Mouse (Mus musculus): Measurements from ENCODE around the gene Tex50. TPM values are rescaled to one million over a fixed set of nuclear protein-coding genes. Genes with fewer than 3 reads are reported as not detected.
"Not testable (repeated sequence)": the region's sequence is repeated elsewhere in the genome, so short reads cannot be mapped to it uniquely, and the experiment has no call there.

The Tex50 gene
- not detected in 2 replicates for polyA plus RNA-seq (2015; fragmentation: Nextera tagmentation; extraction: Ambion mirVana)

GRCm38 (mm10) chr1:161159214-161159613 is at the start of gene Tex50:
TSS of gene Tex50 (minus strand) at chr1:161159314.
- DNase-seq (ENCODE audit: low spot score): no peak

- DNase-seq (ENCODE audit: low spot score): no peak
Observed at GRCm38 (mm10) chr1:161199856-161200255, 40.7 kb upstream of the Tex50 start.

GRCm38 (mm10) chr1:161196364-161196763 is 37.2 kb upstream of the Tex50 start:
- peak; percentile 3 for DNase-seq (ENCODE audit: low spot score)

GRCm38 (mm10) chr1:161195541-161196351 is 36.6 kb upstream of the Tex50 start:
- peak; percentile 83 for DNase-seq (ENCODE audit: low spot score)

GRCm38 (mm10) chr1:161190253-161190910 is 31.3 kb upstream of the Tex50 start:
- DNase-seq (ENCODE audit: low spot score): no peak

GRCm38 (mm10) chr1:161185431-161185830 is 26.3 kb upstream of the Tex50 start:
- DNase-seq (ENCODE audit: low spot score): no peak

- DNase-seq (ENCODE audit: low spot score): no peak
Observed at GRCm38 (mm10) chr1:161183677-161184076, 24.6 kb upstream of the Tex50 start.

- DNase-seq (ENCODE audit: low spot score): no peak
Observed at GRCm38 (mm10) chr1:161182386-161182785, 23.3 kb upstream of the Tex50 start.

- peak; percentile 74 for DNase-seq (ENCODE audit: low spot score)
Observed at GRCm38 (mm10) chr1:161180674-161181073, 21.6 kb upstream of the Tex50 start.

GRCm38 (mm10) chr1:161170651-161171050 is 11.5 kb upstream of the Tex50 start:
- DNase-seq (ENCODE audit: low spot score): peak; percentile 81

- no peak for DNase-seq (ENCODE audit: low spot score)
Observed at GRCm38 (mm10) chr1:161160266-161160665, 1.2 kb upstream of the Tex50 start.

- DNase-seq (ENCODE audit: low spot score): peak; percentile 9
Observed at GRCm38 (mm10) chr1:161156546-161156945, 2.6 kb downstream of the Tex50 start.

GRCm38 (mm10) chr1:161151098-161151497 is 8.0 kb downstream of the Tex50 start:
- DNase-seq (ENCODE audit: low spot score): no peak

GRCm38 (mm10) chr1:161147888-161148287 is 11.2 kb downstream of the Tex50 start:
- no peak for DNase-seq (ENCODE audit: low spot score)

- not testable (repeated sequence) for DNase-seq (ENCODE audit: low spot score)
Observed at GRCm38 (mm10) chr1:161145611-161146010, 13.5 kb downstream of the Tex50 start.

GRCm38 (mm10) chr1:161143216-161143615 is 15.9 kb downstream of the Tex50 start:
- DNase-seq (ENCODE audit: low spot score): no peak

GRCm38 (mm10) chr1:161142531-161143159 is 16.5 kb downstream of the Tex50 start, which contains the start of gene Ankrd45:
TSS of gene Ankrd45 (plus strand) at chr1:161142691.
- peak; percentile 52 for DNase-seq (ENCODE audit: low spot score)

- no peak for DNase-seq (ENCODE audit: low spot score)
Observed at GRCm38 (mm10) chr1:161140026-161140762, 18.9 kb downstream of the Tex50 start.

- no peak for DNase-seq (ENCODE audit: low spot score)
Observed at GRCm38 (mm10) chr1:161139496-161139895, 19.6 kb downstream of the Tex50 start.

GRCm38 (mm10) chr1:161130726-161131664 is 28.1 kb downstream of the Tex50 start, which contains the start of gene Klhl20:
TSS of gene Klhl20 (minus strand) at chr1:161131511.
- DNase-seq (ENCODE audit: low spot score): peak; percentile 96

All from thymus, postnatal 0 days (tissue).